Mouse (Mus musculus) cerebellum, adult 2 months (tissue): Measurements from ENCODE around the gene Zdhhc12. TPM values are rescaled to one million over a fixed set of nuclear protein-coding genes. Genes with fewer than 3 reads are reported as not detected.

ENCODE experiments used
- DNase-seq, 2 experiments: peaks; one replicate each; pipeline ENCODE4 v3.0.0; 2021
- H3K27ac ChIP-seq: fragments of 200-500 bp; 2 replicates; pipeline ENCODE4 v1.5.1; 2012; ENCODE audit warnings: low read length, control low read depth, inconsistent platforms; ENCODE audit not compliant: insufficient read depth
- H3K27me3 ChIP-seq: fragments of 200-500 bp; 2 replicates; pipeline ENCODE4 v1.6.1; 2012; ENCODE audit warnings: inconsistent platforms, mild to moderate bottlenecking, low read length, moderate library complexity; ENCODE audit not compliant: control insufficient read depth, insufficient read depth
- H3K4me1 ChIP-seq: fragments of 200-500 bp; 2 replicates; pipeline ENCODE4 v1.6.1; 2011; ENCODE audit warnings: low read length; ENCODE audit not compliant: control insufficient read depth, insufficient read depth
- H3K4me3 ChIP-seq: fragments of 200-500 bp; replicated peaks from 2 replicates; pipeline ENCODE3; 2011; ENCODE audit warnings: mild to moderate bottlenecking, low read depth, low read length, control low read depth; ENCODE audit not compliant: insufficient read depth
- CTCF ChIP-seq: fragments of 200-500 bp; IDR thresholded peaks from 2 replicates; pipeline ENCODE4 v1.5.1; 2011; ENCODE audit warnings: low read depth, mild to moderate bottlenecking, control low read depth, low read length, moderate library complexity, borderline replicate concordance; ENCODE audit not compliant: insufficient read depth
- POLR2A ChIP-seq: fragments of 200-500 bp; IDR thresholded peaks from 2 replicates; pipeline ENCODE4 v1.6.1; 2011; ENCODE audit warnings: low read length, control low read depth, borderline replicate concordance; ENCODE audit not compliant: insufficient read depth
- WGBS: fragments of 180-500 bp; shearing (Covaris S2); methylation state at CpG from one replicate; pipeline ENCODE4 v1.1.7; 2018; 5-methylcytosine and 5-hydroxymethylcytosine counted together
- polyA plus RNA-seq: library from polyadenylated mRNA; depleted of rRNA; stranded (reverse); fragments of >200 nt; gene quantifications from 2 replicates; pipeline ENCODE4 v1.2.3, GENCODE M21; 2012

The Zdhhc12 gene
- polyA plus RNA-seq, 1 experiment = 15.5 TPM

DNA sequence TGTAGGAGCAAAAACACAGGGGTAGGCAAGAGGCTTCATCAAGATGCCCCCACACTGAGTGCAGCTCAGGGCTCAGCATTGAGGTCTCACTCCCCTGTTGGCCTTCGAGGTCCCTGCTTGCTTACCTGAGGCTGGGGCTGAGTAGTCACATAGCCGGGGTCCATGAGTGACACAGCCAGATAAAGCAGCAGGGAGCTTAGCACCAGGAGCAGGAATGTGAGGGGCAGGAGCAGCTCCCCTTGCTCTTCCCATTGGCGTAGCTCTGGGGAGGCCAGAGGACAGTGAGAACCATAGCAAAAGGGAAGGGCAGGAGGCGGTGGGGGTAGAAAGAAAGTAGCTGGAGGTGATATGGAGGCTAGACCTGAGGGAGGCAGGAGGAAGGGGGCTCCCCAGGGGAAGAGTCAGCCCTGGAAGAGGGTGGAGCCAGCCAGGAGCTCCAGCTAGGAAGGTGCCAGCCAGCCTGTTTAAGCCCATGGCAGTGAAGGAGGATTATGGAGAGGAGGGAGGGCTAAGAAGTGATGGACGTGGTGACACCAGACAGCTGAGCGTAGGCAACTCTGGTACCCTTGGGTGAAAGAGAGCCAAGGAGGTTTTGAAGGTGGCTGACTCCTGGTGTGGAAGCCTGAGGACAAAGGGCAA lies 1.0 kb downstream of the Zdhhc12 start:
- no peak overlapping the region for H3K4me3 ChIP-seq
- no peak overlapping the region for H3K27ac ChIP-seq
- no peaks in the 10 kb centered on the region; the same call in 1 of the 2 replicates for H3K4me1 ChIP-seq
- 72% methylated on average over 6 of the region's 6 CpGs for WGBS
- TF ChIP-seq POLR2A = no peak
- DNase-seq = no peak
- H3K27me3 ChIP-seq = no peaks in the 10 kb centered on the region

DNA sequence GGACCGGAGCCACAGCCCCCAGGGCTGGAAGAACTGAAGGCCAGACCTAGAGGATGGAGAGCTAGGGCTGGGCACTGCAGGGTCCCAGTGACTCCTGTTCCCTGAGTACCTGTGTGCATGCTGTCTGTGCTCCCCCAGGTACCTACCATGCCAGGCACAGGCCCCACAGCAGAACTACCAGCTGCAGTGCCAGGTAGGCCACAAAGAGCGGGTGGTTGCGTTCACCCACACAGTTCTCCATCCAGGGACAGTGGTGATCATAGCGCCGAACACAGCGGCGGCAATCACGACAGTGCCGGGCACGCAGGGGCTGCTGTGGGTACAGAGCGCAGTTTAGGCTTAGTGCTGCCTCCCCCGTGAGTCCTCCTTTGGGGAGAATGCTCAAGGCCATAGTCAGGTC lies 1.9 kb downstream of the Zdhhc12 start:
- Histone ChIP-seq H3K27ac (no peak overlapping the region), H3K27me3 (no peaks in the 10 kb centered on the region), H3K4me3 (no peak overlapping the region), H3K4me1 (no peaks in the 10 kb centered on the region; the same call in 1 of the 2 replicates)
- WGBS = 96% methylated on average over 12 of the region's 12 CpGs
- TF ChIP-seq CTCF (no peak), POLR2A (no peak)
- DNase-seq = no peak

DNA sequence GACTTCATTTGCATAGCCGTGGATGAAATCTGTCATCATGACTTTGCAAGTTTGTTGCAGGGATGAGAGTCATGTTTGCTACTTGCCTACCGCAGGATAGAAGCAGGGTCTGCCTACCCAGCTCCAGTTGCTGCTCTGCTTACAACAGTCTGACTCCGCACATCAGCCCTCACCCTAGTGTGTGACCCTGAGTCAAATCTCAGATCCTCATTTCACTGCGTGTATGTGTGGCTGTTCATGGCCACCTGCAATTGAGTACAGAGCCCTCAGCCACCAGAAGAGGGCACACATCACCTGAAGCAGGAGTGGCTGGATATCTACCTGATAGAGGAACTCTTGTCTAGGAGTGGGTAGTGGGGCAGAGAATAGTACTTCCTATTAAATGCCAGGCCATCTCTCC lies 6.1 kb downstream of the Zdhhc12 start:
- no peak overlapping the region for H3K27ac ChIP-seq
- no peak for DNase-seq
- 86% methylated on average over 4 of the region's 4 CpGs for WGBS
- no peaks in the 10 kb centered on the region for H3K27me3 ChIP-seq
- no peak overlapping the region for H3K4me3 ChIP-seq
- peaks cover 7% of the 10 kb centered on the region for H3K4me1 ChIP-seq
- no peak for TF ChIP-seq CTCF
- TF ChIP-seq POLR2A = no peak

DNA sequence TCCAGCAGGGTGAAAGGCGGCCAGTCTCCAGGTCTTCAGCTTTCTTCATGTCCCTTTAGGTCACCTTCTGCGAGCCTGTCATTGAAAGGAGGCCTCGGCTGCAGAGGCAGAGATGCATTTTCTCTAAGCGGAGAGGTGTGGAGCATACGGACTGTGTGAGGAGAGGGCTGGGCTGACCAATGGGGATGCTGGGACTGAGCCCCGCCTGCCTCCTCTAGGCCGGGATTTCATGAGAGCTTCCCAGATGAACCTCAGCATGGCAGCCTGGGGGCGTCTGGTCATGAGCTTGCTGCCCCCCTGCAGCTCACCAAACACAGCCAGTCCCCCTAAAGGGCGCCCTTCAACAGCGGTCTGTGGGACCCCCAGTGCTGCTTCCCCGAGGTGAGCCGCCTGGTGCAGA lies 8.8 kb downstream of the Zdhhc12 start:
- DNase-seq = no peak
- H3K27me3 ChIP-seq = no peaks in the 10 kb centered on the region
- WGBS = 20% methylated on average over 12 of the region's 12 CpGs
- peaks cover 8% of the 10 kb centered on the region for H3K4me1 ChIP-seq
- no peak overlapping the region for H3K27ac ChIP-seq
- no peak overlapping the region for H3K4me3 ChIP-seq
- no peak for TF ChIP-seq CTCF
- no peak for TF ChIP-seq POLR2A

DNA sequence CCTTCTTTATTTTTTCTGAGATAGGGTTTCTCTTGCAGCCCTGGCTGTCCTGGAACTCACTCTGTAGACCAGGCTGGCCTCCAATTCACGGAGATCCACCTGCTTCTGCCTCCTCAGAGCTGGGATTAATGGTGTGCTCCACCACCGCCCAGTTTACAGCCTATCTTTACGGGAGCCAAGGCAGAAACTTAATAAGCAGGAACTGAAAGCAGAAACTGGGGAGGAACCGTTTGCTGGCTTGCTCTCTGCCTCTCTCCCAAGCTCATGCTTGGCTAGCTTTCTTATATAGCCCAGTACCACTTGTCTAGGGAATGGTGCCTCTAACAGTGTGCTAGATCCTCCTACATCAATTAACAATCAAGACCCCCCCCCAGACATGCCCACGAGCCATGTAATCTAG lies 9.3 kb downstream of the Zdhhc12 start:
- Histone ChIP-seq H3K4me3 (no peak overlapping the region), H3K27ac (no peak overlapping the region), H3K27me3 (no peaks in the 10 kb centered on the region), H3K4me1 (peaks cover 8% of the 10 kb centered on the region)
- 67% methylated on average over 5 of the region's 5 CpGs for WGBS
- TF ChIP-seq CTCF = no peak
- no peak for TF ChIP-seq POLR2A
- DNase-seq = no peak

DNA sequence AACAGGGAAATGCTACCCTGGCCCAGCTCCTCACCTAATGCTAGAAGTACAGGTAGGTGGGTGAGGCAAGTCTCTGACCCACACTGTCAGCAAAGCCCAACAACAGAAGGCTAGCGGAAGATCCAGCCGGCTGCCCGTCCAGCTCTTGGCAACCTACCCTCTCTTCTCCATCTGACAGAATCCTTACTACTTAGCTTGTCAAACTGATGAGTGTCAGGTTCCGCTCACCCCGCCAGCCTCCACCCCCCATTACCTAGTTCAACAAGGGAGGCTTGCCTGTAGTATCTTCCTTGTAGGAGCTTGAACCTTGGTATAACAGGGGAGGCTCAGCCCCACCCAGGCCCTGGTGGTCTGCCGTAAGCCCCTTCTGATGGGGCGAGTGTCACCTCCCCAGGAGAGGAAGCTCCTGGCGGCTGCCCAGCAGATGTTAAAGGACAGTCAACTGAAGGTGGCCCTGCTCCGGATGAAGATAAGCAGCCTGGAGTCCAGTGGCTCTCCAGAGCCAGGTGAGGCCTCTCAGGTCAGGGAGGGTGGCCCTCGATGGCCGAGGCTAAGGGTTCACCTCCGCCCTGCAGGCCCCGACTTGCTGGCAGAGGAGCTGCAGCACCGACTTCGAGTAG lies 13.2 kb downstream of the Zdhhc12 start:
- H3K27me3 ChIP-seq = no peaks in the 10 kb centered on the region
- WGBS = 59% methylated on average over 15 of the region's 15 CpGs
- no peak for TF ChIP-seq POLR2A
- no peak for TF ChIP-seq CTCF
- no peak overlapping the region for H3K4me3 ChIP-seq
- DNase-seq = no peak
- peaks cover 10% of the 10 kb centered on the region for H3K4me1 ChIP-seq
- H3K27ac ChIP-seq = no peak overlapping the region

DNA sequence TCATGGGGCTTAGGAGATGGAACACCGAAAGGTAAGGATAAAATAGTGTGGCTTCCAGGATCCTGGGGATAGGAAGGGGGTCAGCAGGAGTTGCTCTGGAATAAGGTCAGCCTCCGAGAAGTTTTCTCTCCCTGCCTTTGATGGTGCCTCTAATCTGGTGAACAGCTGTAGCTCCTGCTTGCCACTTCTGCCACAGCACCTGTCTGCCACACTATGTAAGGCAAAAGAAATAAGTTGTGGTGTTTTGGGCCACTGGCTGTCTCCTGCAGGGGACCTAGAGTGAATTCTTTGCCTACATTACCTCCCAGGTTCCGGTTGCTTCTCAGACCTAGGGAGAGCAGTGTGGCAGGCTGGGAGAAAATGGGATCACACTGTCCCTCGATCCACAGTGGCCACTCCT lies 14.7 kb downstream of the Zdhhc12 start:
- no peak for TF ChIP-seq POLR2A
- Histone ChIP-seq H3K27me3 (no peaks in the 10 kb centered on the region), H3K27ac (no peak overlapping the region), H3K4me1 (peaks cover 10% of the 10 kb centered on the region), H3K4me3 (no peak overlapping the region)
- no peak for DNase-seq
- 88% methylated on average over 4 of the region's 4 CpGs for WGBS

DNA sequence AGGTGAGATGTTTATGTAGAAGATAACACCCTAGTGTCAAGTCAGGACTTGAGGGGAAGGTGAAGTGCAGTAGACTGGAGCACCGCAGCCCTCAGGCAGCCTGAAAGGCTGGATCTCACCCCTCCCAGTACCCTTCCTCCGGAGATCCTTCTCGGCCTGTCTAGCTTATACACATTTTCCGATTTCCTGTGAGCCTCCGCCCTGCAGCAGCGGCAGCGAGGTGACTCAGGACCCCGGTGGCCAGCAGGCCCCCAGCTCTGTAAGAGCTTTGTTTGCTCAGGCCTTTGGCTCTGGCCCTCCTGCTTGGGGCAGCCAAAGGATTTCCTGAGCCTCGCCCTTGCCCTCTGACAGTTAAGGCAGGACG lies 15.1 kb downstream of the Zdhhc12 start:
- no peak for DNase-seq
- Histone ChIP-seq H3K27me3 (no peaks in the 10 kb centered on the region), H3K4me1 (peaks cover 10% of the 10 kb centered on the region), H3K27ac (no peak overlapping the region), H3K4me3 (no peak overlapping the region)
- WGBS = 55% methylated on average over 10 of the region's 10 CpGs
- TF ChIP-seq CTCF = no peak
- no peak for TF ChIP-seq POLR2A
